Mouse (Mus musculus): ENCODE measurements at regions not wholly inside any gene's neighbourhood (a gene's known extent, or its start where the extent isn't known, plus 50 kb on each side); places are given as distances from the start of the nearest gene placed in this dataset.

- in situ Hi-C loops (cut with MboI; ENCODE audit: low pct_unique_long_range_greater_than_20kb in 1 of 2, low sequenced_read_pairs in 2 of 2, unreplicated experiment in 1 of 2) = no loop called here
These were observed 55.0 kb downstream of the Zfp648 start for GRCm38 (mm10) chr1:154255971-154256370.

- in situ Hi-C loops (cut with MboI; ENCODE audit: low pct_unique_long_range_greater_than_20kb in 1 of 2, low sequenced_read_pairs in 2 of 2, unreplicated experiment in 1 of 2) = no loop called here
These were observed 55.8 kb downstream of the Zfp648 start for GRCm38 (mm10) chr1:154256811-154257210.

- in situ Hi-C loops (cut with MboI; ENCODE audit: low pct_unique_long_range_greater_than_20kb in 1 of 2, low sequenced_read_pairs in 2 of 2, unreplicated experiment in 1 of 2) = no loop called here
These were observed 57.5 kb downstream of the Zfp648 start for GRCm38 (mm10) chr1:154258511-154258910.

GRCm38 (mm10) chr1:154260393-154260792 lies 59.4 kb downstream of the Zfp648 start:
- in situ Hi-C loops (cut with MboI; ENCODE audit: low pct_unique_long_range_greater_than_20kb in 1 of 2, low sequenced_read_pairs in 2 of 2, unreplicated experiment in 1 of 2) = no loop called here

- in situ Hi-C loops (cut with MboI; ENCODE audit: low pct_unique_long_range_greater_than_20kb in 1 of 2, low sequenced_read_pairs in 2 of 2, unreplicated experiment in 1 of 2) = loop anchor here (5.0 to 25.0 kb wide), 3 partner anchors 443 to 731 kb away; no protein-coding TSS in a partner anchor
These were observed 80.5 kb downstream of the Zfp648 start for GRCm38 (mm10) chr1:154281438-154281837.

- in situ Hi-C loops (cut with MboI; ENCODE audit: low pct_unique_long_range_greater_than_20kb in 1 of 2, low sequenced_read_pairs in 2 of 2, unreplicated experiment in 1 of 2) = loop anchor here (10.0 to 25.0 kb wide), 2 partner anchors 439 to 726 kb away; no protein-coding TSS in a partner anchor
These were observed 85.1 kb downstream of the Zfp648 start for GRCm38 (mm10) chr1:154286080-154286479.

- in situ Hi-C loops (cut with MboI; ENCODE audit: low pct_unique_long_range_greater_than_20kb in 1 of 2, low sequenced_read_pairs in 2 of 2, unreplicated experiment in 1 of 2) = loop anchor here in 1 of 2 experiments (25.0 kb wide), 1 partner anchor 720 kb away; no protein-coding TSS in a partner anchor
These were observed 91.7 kb downstream of the Zfp648 start for GRCm38 (mm10) chr1:154292729-154293128.

- in situ Hi-C loops (cut with MboI; ENCODE audit: low pct_unique_long_range_greater_than_20kb in 1 of 2, low sequenced_read_pairs in 2 of 2, unreplicated experiment in 1 of 2) = loop anchor here in 1 of 2 experiments (25.0 kb wide), 1 partner anchor 716 kb away; no protein-coding TSS in a partner anchor
These were observed 95.1 kb downstream of the Zfp648 start for GRCm38 (mm10) chr1:154296080-154296479.

GRCm38 (mm10) chr1:154299866-154300265 lies 98.9 kb downstream of the Zfp648 start:
- in situ Hi-C loops (cut with MboI; ENCODE audit: low pct_unique_long_range_greater_than_20kb in 1 of 2, low sequenced_read_pairs in 2 of 2, unreplicated experiment in 1 of 2) = loop anchor here in 1 of 2 experiments (25.0 kb wide), 1 partner anchor 712 kb away; no protein-coding TSS in a partner anchor

- in situ Hi-C loops (cut with MboI; ENCODE audit: low pct_unique_long_range_greater_than_20kb in 1 of 2, low sequenced_read_pairs in 2 of 2, unreplicated experiment in 1 of 2) = no loop called here
These were observed 108.7 kb downstream of the Zfp648 start for GRCm38 (mm10) chr1:154309650-154310049.
